Mouse (Mus musculus): ENCODE results near the gene Lrrc10b. TPM values are rescaled to one million over a fixed set of nuclear protein-coding genes. Genes with fewer than 3 reads are reported as not detected.

Lrrc10b gene
- 0.06 and 0.18 TPM in 2 replicates for polyA plus RNA-seq (2016; fragmentation: Nextera tagmentation; extraction: Ambion mirVana)

GRCm38 (mm10) chr19:10456752-10457483 lies at the start of gene Lrrc10b:
Gene Lrrc10b, minus strand, starts transcription at chr19:10457473.
- no peaks in the 10 kb centered on the region for H3K9me3 ChIP-seq
- under 1% methylated on average over 91 of the region's 96 CpGs for WGBS
- H3K27me3 ChIP-seq (ENCODE audit: insufficient read depth, poor library complexity, severe bottlenecking) = peaks cover 100% of the 10 kb centered on the region
- H3K4me3 ChIP-seq = peak within 1 kb of the TSS; percentile 64
- H3K27ac ChIP-seq = peak within 1 kb of the TSS; percentile 22; the same call in 1 of the 2 replicates
- H3K36me3 ChIP-seq = no peaks in the 10 kb centered on the region
- DNase-seq (ENCODE audit: low spot score) = peak; percentile 85
- H3K4me1 ChIP-seq = peaks cover 19% of the 10 kb centered on the region

GRCm38 (mm10) chr19:10502571-10502970 lies 45.3 kb upstream of the Lrrc10b start:
- DNase-seq (ENCODE audit: low spot score) = no peak
- Histone ChIP-seq H3K4me1 (no peaks in the 10 kb centered on the region), H3K9me3 (no peaks in the 10 kb centered on the region), H3K4me3 (no peak overlapping the region), H3K36me3 (peaks cover 61% of the 10 kb centered on the region), H3K27me3 (ENCODE audit: insufficient read depth, poor library complexity, severe bottlenecking) (no peaks in the 10 kb centered on the region), H3K27ac (no peak overlapping the region)
- 10% methylated on average over 4 of the region's 4 CpGs for WGBS

GRCm38 (mm10) chr19:10500581-10500980 lies 43.3 kb upstream of the Lrrc10b start:
- Histone ChIP-seq H3K4me1 (no peaks in the 10 kb centered on the region), H3K9me3 (no peaks in the 10 kb centered on the region), H3K36me3 (peaks cover 47% of the 10 kb centered on the region), H3K27ac (no peak overlapping the region), H3K27me3 (ENCODE audit: insufficient read depth, poor library complexity, severe bottlenecking) (peaks cover 2% of the 10 kb centered on the region; the same call in 1 of the 2 replicates), H3K4me3 (no peak overlapping the region)
- 79% methylated on average over 8 of the region's 8 CpGs for WGBS
- DNase-seq (ENCODE audit: low spot score) = no peak

- Histone ChIP-seq H3K27me3 (ENCODE audit: insufficient read depth, poor library complexity, severe bottlenecking) (peaks cover 11% of the 10 kb centered on the region; the same call in 1 of the 2 replicates), H3K27ac (no peak overlapping the region), H3K4me1 (peaks cover 6% of the 10 kb centered on the region; the same call in 1 of the 2 replicates), H3K36me3 (peaks cover 32% of the 10 kb centered on the region), H3K4me3 (no peak overlapping the region), H3K9me3 (no peaks in the 10 kb centered on the region)
- DNase-seq (ENCODE audit: low spot score) = no peak
- 42% methylated on average over 8 of the region's 8 CpGs for WGBS
These were observed 40.4 kb upstream of the Lrrc10b start for GRCm38 (mm10) chr19:10497512-10498160.

- no peaks in the 10 kb centered on the region for H3K9me3 ChIP-seq
- peaks cover 13% of the 10 kb centered on the region; the same call in 1 of the 2 replicates for H3K4me1 ChIP-seq
- no peak for DNase-seq (ENCODE audit: low spot score)
- H3K4me3 ChIP-seq = no peak overlapping the region
- H3K27ac ChIP-seq = no peak overlapping the region
- peaks cover 27% of the 10 kb centered on the region for H3K36me3 ChIP-seq
- 60% methylated on average over 2 of the region's 2 CpGs for WGBS
- peaks cover 13% of the 10 kb centered on the region; the same call in 1 of the 2 replicates for H3K27me3 ChIP-seq (ENCODE audit: insufficient read depth, poor library complexity, severe bottlenecking)
These were observed 39.7 kb upstream of the Lrrc10b start for GRCm38 (mm10) chr19:10496976-10497375.

- peaks cover 13% of the 10 kb centered on the region; the same call in 1 of the 2 replicates for H3K4me1 ChIP-seq
- 88% methylated on average over 1 of the region's 1 CpGs for WGBS
These were observed 38.4 kb upstream of the Lrrc10b start for GRCm38 (mm10) chr19:10495670-10496069.

GRCm38 (mm10) chr19:10486264-10486738 lies 29.0 kb upstream of the Lrrc10b start:
- Histone ChIP-seq H3K4me3 (no peak overlapping the region), H3K27me3 (ENCODE audit: insufficient read depth, poor library complexity, severe bottlenecking) (peaks cover 82% of the 10 kb centered on the region), H3K27ac (no peak overlapping the region), H3K4me1 (peaks cover 20% of the 10 kb centered on the region), H3K36me3 (no peaks in the 10 kb centered on the region), H3K9me3 (no peaks in the 10 kb centered on the region)
- 18% methylated on average over 9 of the region's 9 CpGs for WGBS
- DNase-seq (ENCODE audit: low spot score) = no peak

More at GRCm38 (mm10) chr19:10495670-10496069, 38.4 kb upstream of the Lrrc10b start:
- peaks cover 14% of the 10 kb centered on the region for H3K36me3 ChIP-seq
- no peak overlapping the region for H3K4me3 ChIP-seq
- DNase-seq (ENCODE audit: low spot score) = no peak
- H3K9me3 ChIP-seq = no peaks in the 10 kb centered on the region
- H3K27ac ChIP-seq = no peak overlapping the region
- H3K27me3 ChIP-seq (ENCODE audit: insufficient read depth, poor library complexity, severe bottlenecking) = peaks cover 26% of the 10 kb centered on the region; the same call in 1 of the 2 replicates

GRCm38 (mm10) chr19:10482703-10483102 lies 25.4 kb upstream of the Lrrc10b start, which contains the start of gene Ppp1r32:
Gene Ppp1r32, minus strand, starts transcription at chr19:10482928.
- H3K9me3 ChIP-seq = no peaks in the 10 kb centered on the region
- no peak within 1 kb of the TSS for H3K27ac ChIP-seq
- no peak within 1 kb of the TSS for H3K4me3 ChIP-seq
- WGBS = 26% methylated on average over 6 of the region's 6 CpGs
- H3K4me1 ChIP-seq = peaks cover 20% of the 10 kb centered on the region
- DNase-seq (ENCODE audit: low spot score) = peak; percentile 89
- no peaks in the 10 kb centered on the region for H3K36me3 ChIP-seq
- peaks cover 81% of the 10 kb centered on the region for H3K27me3 ChIP-seq (ENCODE audit: insufficient read depth, poor library complexity, severe bottlenecking)

GRCm38 (mm10) chr19:10479541-10479940 lies 22.3 kb upstream of the Lrrc10b start:
- Histone ChIP-seq H3K4me3 (no peak overlapping the region), H3K27me3 (ENCODE audit: insufficient read depth, poor library complexity, severe bottlenecking) (peaks cover 81% of the 10 kb centered on the region), H3K4me1 (peaks cover 20% of the 10 kb centered on the region), H3K27ac (no peak overlapping the region), H3K9me3 (no peaks in the 10 kb centered on the region), H3K36me3 (no peaks in the 10 kb centered on the region)
- no peak for DNase-seq (ENCODE audit: low spot score)
- 54% methylated on average over 4 of the region's 4 CpGs for WGBS

GRCm38 (mm10) chr19:10473779-10474178 lies 16.5 kb upstream of the Lrrc10b start:
- H3K4me1 ChIP-seq = peaks cover 18% of the 10 kb centered on the region
- no peaks in the 10 kb centered on the region for H3K9me3 ChIP-seq
- no peak overlapping the region for H3K4me3 ChIP-seq
- no peak overlapping the region for H3K27ac ChIP-seq
- WGBS = 24% methylated on average over 6 of the region's 6 CpGs
- peaks cover 79% of the 10 kb centered on the region for H3K27me3 ChIP-seq (ENCODE audit: insufficient read depth, poor library complexity, severe bottlenecking)
- no peaks in the 10 kb centered on the region for H3K36me3 ChIP-seq
- no peak for DNase-seq (ENCODE audit: low spot score)

GRCm38 (mm10) chr19:10472958-10473357 lies 15.7 kb upstream of the Lrrc10b start:
- Histone ChIP-seq H3K27ac (no peak overlapping the region), H3K36me3 (no peaks in the 10 kb centered on the region), H3K4me3 (no peak overlapping the region), H3K4me1 (peaks cover 19% of the 10 kb centered on the region), H3K9me3 (no peaks in the 10 kb centered on the region), H3K27me3 (ENCODE audit: insufficient read depth, poor library complexity, severe bottlenecking) (peaks cover 73% of the 10 kb centered on the region)
- WGBS = 64% methylated on average over 3 of the region's 3 CpGs
- DNase-seq (ENCODE audit: low spot score) = no peak

GRCm38 (mm10) chr19:10469171-10469658 lies 11.9 kb upstream of the Lrrc10b start:
- H3K4me3 ChIP-seq = no peak overlapping the region
- no peaks in the 10 kb centered on the region for H3K36me3 ChIP-seq
- peaks cover 19% of the 10 kb centered on the region for H3K4me1 ChIP-seq
- 53% methylated on average over 8 of the region's 8 CpGs for WGBS
- no peak overlapping the region for H3K27ac ChIP-seq
- no peak for DNase-seq (ENCODE audit: low spot score)
- peaks cover 67% of the 10 kb centered on the region for H3K27me3 ChIP-seq (ENCODE audit: insufficient read depth, poor library complexity, severe bottlenecking)
- no peaks in the 10 kb centered on the region for H3K9me3 ChIP-seq

GRCm38 (mm10) chr19:10464427-10464826 lies 7.2 kb upstream of the Lrrc10b start:
- no peak for DNase-seq (ENCODE audit: low spot score)
- Histone ChIP-seq H3K4me3 (no peak overlapping the region), H3K36me3 (no peaks in the 10 kb centered on the region), H3K4me1 (peaks cover 13% of the 10 kb centered on the region), H3K9me3 (no peaks in the 10 kb centered on the region), H3K27ac (no peak overlapping the region), H3K27me3 (ENCODE audit: insufficient read depth, poor library complexity, severe bottlenecking) (peaks cover 86% of the 10 kb centered on the region)
- 36% methylated on average over 4 of the region's 4 CpGs for WGBS

All from heart, embryonic 10.5 days (tissue).